Mouse (Mus musculus): ENCODE measurements around the gene Ppard.

GRCm38 (mm10) chr17:28231026-28231736 lies 1.3 kb upstream of the Ppard start:
- TF ChIP-seq CTCF (IDR thresholded peaks at IDR 0.05; ENCODE audit: low read depth) = no peak
- no peak for TF ChIP-seq EP300 (IDR thresholded peaks at IDR 0.05; ENCODE audit: low read depth)
